Mouse (Mus musculus) testis, adult 2 months (tissue): ENCODE results near the gene Mapk12. TPM values are rescaled to one million over a fixed set of nuclear protein-coding genes. Genes with fewer than 3 reads are reported as not detected.

Source experiments
- H3K27ac ChIP-seq: fragments of 200-500 bp; 2 replicates; pipeline ENCODE4 v1.5.1; 2012; ENCODE audit warnings: low read depth, low read length; ENCODE audit not compliant: control insufficient read depth, insufficient read depth
- H3K27me3 ChIP-seq: fragments of 200-500 bp; 2 replicates; pipeline ENCODE4 v1.6.1; 2012; ENCODE audit warnings: mild to moderate bottlenecking, low read length, moderate library complexity; ENCODE audit not compliant: control insufficient read depth, insufficient read depth
- H3K36me3 ChIP-seq: fragments of 200-500 bp; 2 replicates; pipeline ENCODE4 v1.6.1; 2012; ENCODE audit warnings: mild to moderate bottlenecking, low read length; ENCODE audit not compliant: control insufficient read depth, insufficient read depth
- H3K4me1 ChIP-seq: fragments of 200-500 bp; 2 replicates; pipeline ENCODE4 v1.6.1; 2012; ENCODE audit warnings: low read length; ENCODE audit not compliant: control insufficient read depth, insufficient read depth
- H3K4me3 ChIP-seq: fragments of 200-500 bp; 2 replicates; pipeline ENCODE4 v1.5.1; 2012; ENCODE audit warnings: low read depth, mild to moderate bottlenecking, low read length, moderate library complexity, mixed read lengths; ENCODE audit not compliant: control insufficient read depth
- CTCF ChIP-seq: fragments of 200-500 bp; IDR thresholded peaks from 2 replicates; pipeline ENCODE4 v1.5.1; 2012; ENCODE audit warnings: low read depth, mild to moderate bottlenecking, inconsistent platforms, low read length, moderate library complexity; ENCODE audit not compliant: control insufficient read depth, insufficient read depth, insufficient replicate concordance
- POLR2A ChIP-seq: fragments of 200-500 bp; IDR thresholded peaks from 2 replicates; pipeline ENCODE4 v1.6.1; 2012; ENCODE audit warnings: low read depth, mild to moderate bottlenecking, inconsistent platforms, low read length, moderate library complexity; ENCODE audit not compliant: control insufficient read depth
- polyA plus RNA-seq: library from polyadenylated mRNA; depleted of rRNA; stranded (reverse); fragments of >200 nt; gene quantifications from 2 replicates; pipeline ENCODE4 v1.2.3, GENCODE M21; 2012

Gene Mapk12
- polyA plus RNA-seq, 1 experiment = 1.0 TPM

- no peak overlapping the region for H3K27ac ChIP-seq
- TF ChIP-seq CTCF = no peak
- no peak for TF ChIP-seq POLR2A
- H3K36me3 ChIP-seq = peaks cover 6% of the 10 kb centered on the region
- H3K27me3 ChIP-seq = no peaks in the 10 kb centered on the region
- no peaks in the 10 kb centered on the region for H3K4me1 ChIP-seq
- H3K4me3 ChIP-seq = no peak overlapping the region
These were observed 36.6 kb downstream of the Mapk12 start for GRCm38 (mm10) chr15:89103921-89104320.

GRCm38 (mm10) chr15:89102646-89103045, 37.9 kb downstream of the Mapk12 start:
- Histone ChIP-seq H3K27ac (no peak overlapping the region), H3K4me1 (no peaks in the 10 kb centered on the region), H3K27me3 (no peaks in the 10 kb centered on the region), H3K36me3 (peaks cover 4% of the 10 kb centered on the region), H3K4me3 (no peak overlapping the region)
- TF ChIP-seq POLR2A = no peak
- no peak for TF ChIP-seq CTCF

DNA sequence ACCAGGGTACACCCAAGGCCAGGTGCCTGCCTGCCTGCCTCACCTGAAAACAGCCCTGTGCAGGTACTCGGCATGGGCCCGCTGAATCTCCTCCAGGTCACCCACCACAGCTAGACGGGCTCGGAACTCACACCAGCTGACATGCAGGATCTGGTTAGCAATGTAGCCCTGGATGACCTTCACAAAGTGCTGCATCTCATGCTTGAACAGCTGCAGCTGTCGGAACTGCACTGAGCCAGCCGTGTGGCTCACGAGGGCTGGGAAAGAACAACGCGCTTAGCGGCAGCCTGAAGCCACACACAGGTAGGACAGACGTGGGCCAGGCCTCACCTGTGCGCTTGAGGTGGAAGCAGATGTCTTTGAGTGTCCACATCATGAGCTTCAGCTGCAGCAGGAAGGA, 39.7 kb downstream of the Mapk12 start:
- Histone ChIP-seq H3K4me3 (no peak overlapping the region), H3K27me3 (no peaks in the 10 kb centered on the region), H3K27ac (no peak overlapping the region), H3K36me3 (peaks cover 4% of the 10 kb centered on the region), H3K4me1 (no peaks in the 10 kb centered on the region)
- TF ChIP-seq POLR2A = no peak
- no peak for TF ChIP-seq CTCF

GRCm38 (mm10) chr15:89098616-89099015, 41.9 kb downstream of the Mapk12 start:
- Histone ChIP-seq H3K4me1 (no peaks in the 10 kb centered on the region), H3K27me3 (no peaks in the 10 kb centered on the region), H3K27ac (no peak overlapping the region), H3K4me3 (no peak overlapping the region), H3K36me3 (peaks cover 5% of the 10 kb centered on the region)
- no peak for TF ChIP-seq CTCF
- TF ChIP-seq POLR2A = no peak

GRCm38 (mm10) chr15:89097450-89097849, 43.1 kb downstream of the Mapk12 start:
- Histone ChIP-seq H3K4me1 (no peaks in the 10 kb centered on the region), H3K27ac (no peak overlapping the region), H3K36me3 (peaks cover 5% of the 10 kb centered on the region), H3K27me3 (no peaks in the 10 kb centered on the region), H3K4me3 (no peak overlapping the region)
- TF ChIP-seq POLR2A = no peak
- no peak for TF ChIP-seq CTCF

GRCm38 (mm10) chr15:89092181-89092580, 48.3 kb downstream of the Mapk12 start:
- Histone ChIP-seq H3K4me1 (peaks cover 7% of the 10 kb centered on the region), H3K27me3 (no peaks in the 10 kb centered on the region), H3K36me3 (peaks cover 1% of the 10 kb centered on the region), H3K4me3 (no peak overlapping the region), H3K27ac (no peak overlapping the region)
- TF ChIP-seq CTCF (no peak), POLR2A (no peak)

DNA sequence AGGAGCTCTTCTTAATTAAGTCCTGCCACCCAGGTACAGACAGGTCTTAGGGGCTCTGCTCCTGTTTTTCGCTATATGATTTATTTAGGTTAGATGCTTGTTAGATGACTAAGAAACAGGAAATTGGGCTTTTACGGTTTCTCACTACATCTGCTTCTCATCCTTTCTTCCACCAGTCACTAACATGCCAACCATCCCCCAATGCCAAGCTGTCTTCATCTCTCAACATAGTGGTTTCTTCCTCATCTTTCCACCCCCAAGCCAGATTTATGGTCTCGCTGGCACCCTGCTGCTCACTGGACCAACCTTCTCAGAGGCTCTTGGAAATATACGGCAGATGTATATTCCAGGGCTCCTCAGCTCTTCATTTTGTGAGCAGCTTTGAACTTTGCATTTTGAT, 49.8 kb downstream of the Mapk12 start:
- H3K27me3 ChIP-seq = no peaks in the 10 kb centered on the region
- H3K4me3 ChIP-seq = no peak overlapping the region
- no peak overlapping the region for H3K27ac ChIP-seq
- no peak for TF ChIP-seq CTCF
- TF ChIP-seq POLR2A = no peak
- H3K4me1 ChIP-seq = peaks cover 7% of the 10 kb centered on the region
- peaks cover 1% of the 10 kb centered on the region for H3K36me3 ChIP-seq
